Mouse (Mus musculus) megakaryocyte progenitor cell, adult 5-6 weeks (primary cell): ENCODE results near the gene Susd6. TPM values are rescaled to one million over a fixed set of nuclear protein-coding genes. Genes with fewer than 3 reads are reported as not detected.

Source experiments
- ATAC-seq: replicated peaks from 2 replicates; pipeline ENCODE4 v1.8.0; 2016; ENCODE audit warnings: mild to moderate bottlenecking, moderate TSS enrichment, inconsistent platforms; ENCODE audit not compliant: poor library complexity
- total RNA-seq, 2 experiments: library from RNA; stranded (forward) in 1 of 2; stranded (reverse) in 1 of 2; fragments of 157-497, 149-512 nt in 1 of 2; fragments of 200-1000 nt in 1 of 2; gene quantifications; 2 replicates each; pipeline versions ENCODE4 v1.2.3 to v1.2.4; 2015 to 2017

The Susd6 gene
- total RNA-seq, 2 experiments from 2014 or later, result 14.5 to 15.9 TPM

- ATAC-seq, result no peak
Observed at GRCm38 (mm10) chr12:80834156-80834900, 44.0 kb downstream of the Susd6 start.

- ATAC-seq, result peak; percentile 55
Observed at GRCm38 (mm10) chr12:80834901-80835570, 44.7 kb downstream of the Susd6 start.

GRCm38 (mm10) chr12:80837614-80838013 is 47.3 kb downstream of the Susd6 start:
- ATAC-seq, result no peak

- ATAC-seq, result no peak
Observed at GRCm38 (mm10) chr12:80838271-80838670, 48.0 kb downstream of the Susd6 start.

- peak; percentile 41 for ATAC-seq
Observed at GRCm38 (mm10) chr12:80838787-80839186, 48.5 kb downstream of the Susd6 start.

- peak; percentile 54 for ATAC-seq
Observed at GRCm38 (mm10) chr12:80839631-80840030, 49.3 kb downstream of the Susd6 start.

- no peak for ATAC-seq
Observed at GRCm38 (mm10) chr12:80841618-80842017, 51.3 kb downstream of the Susd6 start.

GRCm38 (mm10) chr12:80842609-80843008 is 52.3 kb downstream of the Susd6 start:
- no peak for ATAC-seq

GRCm38 (mm10) chr12:80843236-80843635 is 52.9 kb downstream of the Susd6 start:
- ATAC-seq, result no peak

- no peak for ATAC-seq
Observed at GRCm38 (mm10) chr12:80843651-80844444, 53.5 kb downstream of the Susd6 start.

- ATAC-seq, result no peak
Observed at GRCm38 (mm10) chr12:80845901-80846300, 55.6 kb downstream of the Susd6 start.

- peak; percentile 87 for ATAC-seq
Observed at GRCm38 (mm10) chr12:80846861-80847268, 56.6 kb downstream of the Susd6 start.

- ATAC-seq, result peak; percentile 36
Observed at GRCm38 (mm10) chr12:80852001-80852400, 61.7 kb downstream of the Susd6 start.

GRCm38 (mm10) chr12:80853737-80854136 is 63.4 kb downstream of the Susd6 start:
- peak; percentile 78 for ATAC-seq

- peak; percentile 29; the same call in 1 of the 2 replicates for ATAC-seq
Observed at GRCm38 (mm10) chr12:80854671-80855070, 64.4 kb downstream of the Susd6 start.

- no peak for ATAC-seq
Observed at GRCm38 (mm10) chr12:80855100-80855499, 64.8 kb downstream of the Susd6 start.

GRCm38 (mm10) chr12:80855581-80855980 is 65.3 kb downstream of the Susd6 start:
- no peak for ATAC-seq

- no peak for ATAC-seq
Observed at GRCm38 (mm10) chr12:80857636-80858293, 67.5 kb downstream of the Susd6 start.

GRCm38 (mm10) chr12:80858307-80858706 is 68.0 kb downstream of the Susd6 start:
- ATAC-seq, result no peak

- no peak for ATAC-seq
Observed at GRCm38 (mm10) chr12:80861916-80862315, 71.6 kb downstream of the Susd6 start.

GRCm38 (mm10) chr12:80863370-80863769 is 73.1 kb downstream of the Susd6 start:
- ATAC-seq, result no peak
